Mouse (Mus musculus) neural tube, embryonic 11.5 days (tissue): ENCODE results near the gene Mab21l2. TPM values are rescaled to one million over a fixed set of nuclear protein-coding genes. Genes with fewer than 3 reads are reported as not detected.
A peak's percentile ranks its signal among the peaks of the same experiment; 100 is the strongest.

ENCODE experiments used
- ATAC-seq: fragments of 200-750 bp; cut with Nextera tagmentation; 2 replicates; pipeline ENCODE4 v1.8.0; 2017; ENCODE audit warnings: moderate number of reproducible peaks, mild to moderate bottlenecking, moderate TSS enrichment, moderate library complexity; ENCODE audit not compliant: insufficient read depth, low FRiP score, low TSS enrichment
- DNase-seq: peaks from one replicate; pipeline ENCODE4 v3.0.0-alpha.2; 2015; ENCODE audit warnings: low spot score
- H3K27ac ChIP-seq: fragments of 300-500 bp; sonication (generic); 2 replicates; pipeline ENCODE4 v1.5.1; 2014; ENCODE audit warnings: low read depth, mild to moderate bottlenecking, low read length
- H3K27me3 ChIP-seq: fragments of 300-500 bp; sonication (generic); 2 replicates; pipeline ENCODE4 v1.6.1; 2014; ENCODE audit warnings: mild to moderate bottlenecking, low read length, mixed read lengths; ENCODE audit not compliant: control insufficient read depth, insufficient read depth
- H3K36me3 ChIP-seq: fragments of 300-500 bp; sonication (generic); 2 replicates; pipeline ENCODE4 v1.6.1; 2014; ENCODE audit warnings: mild to moderate bottlenecking, low read length, moderate library complexity, mixed read lengths; ENCODE audit not compliant: control insufficient read depth, insufficient read depth
- H3K4me1 ChIP-seq: fragments of 300-500 bp; sonication (generic); 2 replicates; pipeline ENCODE4 v1.6.1; 2014; ENCODE audit warnings: low read length, mixed read lengths; ENCODE audit not compliant: control insufficient read depth, insufficient read depth
- H3K4me2 ChIP-seq: fragments of 300-500 bp; sonication (generic); 2 replicates; pipeline ENCODE4 v1.6.1; 2014; ENCODE audit warnings: low read depth, mild to moderate bottlenecking, moderate library complexity
- H3K4me3 ChIP-seq: fragments of 300-500 bp; sonication (generic); 2 replicates; pipeline ENCODE4 v1.5.1; 2014; ENCODE audit warnings: low read depth, low read length
- H3K9ac ChIP-seq: fragments of 300-500 bp; sonication (generic); 2 replicates; pipeline ENCODE4 v1.6.1; 2014; ENCODE audit warnings: mild to moderate bottlenecking, low read length
- H3K9me3 ChIP-seq: fragments of 300-500 bp; sonication (generic); 2 replicates; pipeline ENCODE4 v1.6.1; 2016; ENCODE audit warnings: low read length; ENCODE audit not compliant: control insufficient read depth
- WGBS: fragments of 180-500 bp; shearing (Covaris S2); extraction: QIAGEN DNeasy Blood & Tissue Kit; methylation state at CpG from one replicate; pipeline ENCODE4 v1.1.7; 2014; 5-methylcytosine and 5-hydroxymethylcytosine counted together
- polyA plus RNA-seq: library from polyadenylated mRNA; unstranded; fragments of >200 nt; fragmentation: Nextera tagmentation; extraction: Ambion mirVana; gene quantifications from 2 replicates; pipeline ENCODE4 v1.2.1, GENCODE M21; 2014

Mab21l2 gene
- polyA plus RNA-seq, 1 experiment from 2014 or later, result 93.4 TPM

DNA sequence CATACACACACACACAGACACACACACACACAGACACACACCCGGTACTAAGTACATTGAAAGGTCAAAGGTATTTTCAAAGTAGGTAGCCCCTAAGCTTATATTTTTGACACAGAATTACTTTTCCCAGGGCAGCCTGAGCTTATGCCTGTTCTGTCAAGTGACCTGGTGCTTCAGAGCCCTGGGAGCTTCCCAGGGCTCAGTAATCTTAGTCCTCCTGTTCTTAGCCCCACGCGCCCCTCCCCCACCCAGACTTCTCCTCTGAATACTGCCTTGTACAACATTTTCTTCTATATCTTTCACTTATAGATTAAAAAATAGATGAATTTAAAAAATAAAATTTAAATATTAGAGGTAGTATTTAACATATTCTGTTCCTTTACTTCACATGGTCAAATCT lies 3.6 kb downstream of the Mab21l2 start:
- Histone ChIP-seq H3K4me2 (peak overlapping the region; percentile 16; the same call in 1 of the 2 replicates), H3K4me1 (peaks cover 11% of the 10 kb centered on the region), H3K9me3 (no peaks in the 10 kb centered on the region), H3K36me3 (no peaks in the 10 kb centered on the region), H3K27ac (no peak overlapping the region), H3K4me3 (peak overlapping the region; percentile 16), H3K9ac (no peak overlapping the region), H3K27me3 (peaks cover 23% of the 10 kb centered on the region)
- 30% methylated on average over 3 of the region's 3 CpGs for WGBS
- ATAC-seq (no peak), DNase-seq (peak; percentile 49)

DNA sequence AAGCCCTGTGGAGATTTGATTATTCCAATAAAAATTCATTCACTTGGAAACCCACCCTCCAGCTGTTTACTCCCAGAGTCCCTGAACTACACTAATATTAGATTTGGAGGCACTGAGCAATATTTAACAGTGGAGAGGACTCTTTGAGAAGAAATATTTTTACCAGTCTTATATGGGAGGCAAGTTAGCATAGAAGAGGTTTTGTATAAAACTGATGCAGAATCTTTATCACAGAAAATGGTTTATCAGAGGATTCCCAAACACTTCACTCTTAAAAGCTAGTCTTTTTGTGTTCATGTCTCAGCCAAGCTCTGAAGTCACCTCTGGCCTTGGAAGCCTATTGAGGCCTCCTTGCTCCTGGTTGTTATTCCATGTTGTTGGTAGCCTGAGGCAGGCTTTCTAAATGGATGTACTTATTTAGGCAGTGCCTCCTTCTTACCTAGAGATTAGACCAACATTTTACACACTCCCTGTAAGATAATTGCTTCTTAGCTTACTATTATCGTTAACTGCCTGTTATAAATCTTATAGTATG lies 6.5 kb downstream of the Mab21l2 start:
- peaks cover 10% of the 10 kb centered on the region for H3K4me1 ChIP-seq
- no peaks in the 10 kb centered on the region for H3K36me3 ChIP-seq
- peaks cover 8% of the 10 kb centered on the region for H3K27me3 ChIP-seq
- H3K4me2 ChIP-seq, result peak overlapping the region; percentile 26; the same call in 1 of the 2 replicates
- peak overlapping the region; percentile 56 for H3K27ac ChIP-seq
- WGBS, result 86% methylated on average over 1 of the region's 1 CpGs
- H3K4me3 ChIP-seq, result no peak overlapping the region
- no peaks in the 10 kb centered on the region for H3K9me3 ChIP-seq
- DNase-seq, result no peak
- H3K9ac ChIP-seq, result no peak overlapping the region; the same call in 1 of the 2 replicates
- no peak for ATAC-seq

- DNase-seq, result no peak
- no peak for ATAC-seq
- WGBS, result 52% methylated on average over 4 of the region's 4 CpGs
- Histone ChIP-seq H3K4me1 (peaks cover 7% of the 10 kb centered on the region), H3K27me3 (peaks cover 2% of the 10 kb centered on the region; the same call in 1 of the 2 replicates), H3K27ac (peak overlapping the region; percentile 15; the same call in 1 of the 2 replicates), H3K4me2 (no peak overlapping the region), H3K36me3 (no peaks in the 10 kb centered on the region), H3K4me3 (no peak overlapping the region), H3K9ac (no peak overlapping the region; the same call in 1 of the 2 replicates), H3K9me3 (no peaks in the 10 kb centered on the region)
Observed at GRCm38 (mm10) chr3:86541074-86541614, 7.3 kb downstream of the Mab21l2 start.

DNA sequence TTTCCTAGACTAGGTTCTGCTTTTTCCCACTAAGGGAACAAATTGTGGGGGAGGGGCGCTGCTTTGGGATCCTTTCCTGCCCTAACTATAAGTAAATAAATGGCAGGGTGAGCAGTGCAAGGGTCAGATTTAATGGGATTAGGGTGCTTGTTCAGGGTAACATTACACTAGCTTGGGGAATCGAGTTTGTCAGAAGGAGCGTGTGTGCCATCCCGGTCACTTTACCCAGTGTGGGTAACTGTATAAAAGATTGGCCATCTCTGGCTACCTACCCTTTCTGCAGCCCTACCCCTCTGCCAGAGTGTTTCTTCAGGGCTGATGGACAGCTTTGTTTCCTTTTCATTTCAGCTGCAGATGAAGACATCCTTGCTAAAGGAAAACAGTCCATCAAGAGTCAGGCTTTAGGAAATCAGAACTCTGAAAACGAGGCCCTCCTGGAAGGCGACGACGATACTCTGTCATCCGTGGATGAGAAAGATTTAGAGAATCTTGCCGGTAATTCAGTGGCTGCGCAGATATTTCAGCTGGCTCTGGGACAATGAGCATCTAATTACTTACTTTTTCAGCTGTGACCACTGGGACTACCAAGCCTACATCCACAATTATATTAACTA lies 8.8 kb downstream of the Mab21l2 start:
- Histone ChIP-seq H3K4me3 (no peak overlapping the region), H3K9ac (no peak overlapping the region), H3K36me3 (no peaks in the 10 kb centered on the region), H3K4me2 (no peak overlapping the region), H3K27ac (peak overlapping the region; percentile 54; the same call in 1 of the 2 replicates), H3K9me3 (no peaks in the 10 kb centered on the region), H3K4me1 (peaks cover 7% of the 10 kb centered on the region), H3K27me3 (peaks cover under 1% of the 10 kb centered on the region; the same call in 1 of the 2 replicates)
- ATAC-seq (0 out of 2 replicates have a peak, but pooled peaks have one; percentile 13), DNase-seq (peak; percentile 28)
- 45% methylated on average over 11 of the region's 11 CpGs for WGBS

- H3K36me3 ChIP-seq, result no peaks in the 10 kb centered on the region
- H3K9ac ChIP-seq, result no peak overlapping the region
- no peaks in the 10 kb centered on the region for H3K9me3 ChIP-seq
- H3K4me3 ChIP-seq, result no peak overlapping the region
- ATAC-seq (0 out of 2 replicates have a peak, but pooled peaks have one; percentile 31), DNase-seq (peak; percentile 33)
- no peaks in the 10 kb centered on the region for H3K27me3 ChIP-seq
- peaks cover 7% of the 10 kb centered on the region for H3K4me1 ChIP-seq
- H3K27ac ChIP-seq, result 0 out of 2 replicates have a peak overlapping the region, but pooled peaks have one; percentile 4
- no peak overlapping the region; the same call in 1 of the 2 replicates for H3K4me2 ChIP-seq
- WGBS, result 23% methylated on average over 13 of the region's 13 CpGs
Observed at GRCm38 (mm10) chr3:86538645-86539554, 9.5 kb downstream of the Mab21l2 start.

DNA sequence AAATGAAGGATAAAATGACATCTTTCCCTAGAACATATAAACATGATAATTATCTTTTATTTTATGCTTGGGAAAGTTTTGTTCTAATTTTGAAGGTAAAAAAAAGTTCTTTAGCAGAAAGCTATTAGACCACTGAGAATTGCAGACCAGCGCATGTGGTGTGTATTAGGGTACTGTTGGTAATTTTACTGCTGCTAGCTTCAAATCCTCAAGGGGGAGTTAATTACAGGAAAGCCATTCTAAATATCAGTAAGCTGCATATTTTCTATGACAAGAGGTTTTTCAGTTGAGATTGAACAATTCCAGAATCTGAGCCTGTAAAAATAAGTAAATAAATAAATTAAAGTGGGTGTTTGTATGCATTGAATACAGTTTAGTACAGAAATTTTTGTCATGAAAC lies 11.7 kb downstream of the Mab21l2 start:
- Histone ChIP-seq H3K27ac (no peak overlapping the region), H3K4me2 (no peak overlapping the region), H3K9me3 (no peaks in the 10 kb centered on the region), H3K36me3 (no peaks in the 10 kb centered on the region), H3K27me3 (no peaks in the 10 kb centered on the region), H3K4me3 (no peak overlapping the region), H3K9ac (no peak overlapping the region), H3K4me1 (peaks cover 7% of the 10 kb centered on the region)
- ATAC-seq, result no peak
- DNase-seq, result no peak
- WGBS, result 60% methylated on average over 1 of the region's 1 CpGs

GRCm38 (mm10) chr3:86531531-86532269 lies 16.7 kb downstream of the Mab21l2 start:
- DNase-seq, result peak; percentile 65
- Histone ChIP-seq H3K4me1 (no peaks in the 10 kb centered on the region), H3K4me2 (no peak overlapping the region; the same call in 1 of the 2 replicates), H3K27ac (peak overlapping the region; percentile 42; the same call in 1 of the 2 replicates), H3K9me3 (no peaks in the 10 kb centered on the region), H3K27me3 (no peaks in the 10 kb centered on the region), H3K4me3 (no peak overlapping the region), H3K36me3 (no peaks in the 10 kb centered on the region), H3K9ac (no peak overlapping the region)
- WGBS, result 45% methylated on average over 16 of the region's 16 CpGs
- no peak for ATAC-seq
